Mouse (Mus musculus) midbrain, embryonic 16.5 days (tissue): ENCODE measurements around the gene En1. TPM values are rescaled to one million over a fixed set of nuclear protein-coding genes. Genes with fewer than 3 reads are reported as not detected.

Experiments used
- ATAC-seq: fragments of 200-750 bp; cut with Nextera tagmentation; 2 replicates; pipeline ENCODE4 v1.8.0; 2017; ENCODE audit warnings: moderate TSS enrichment
- H3K27ac ChIP-seq: fragments of 300-500 bp; sonication (generic); 2 replicates; pipeline ENCODE4 v1.5.1; 2014; ENCODE audit warnings: mild to moderate bottlenecking, low read length, mixed read lengths
- H3K27me3 ChIP-seq: fragments of 300-500 bp; sonication (generic); 2 replicates; pipeline ENCODE4 v1.6.1; 2014; ENCODE audit warnings: low read depth, low read length, mixed read lengths; ENCODE audit not compliant: control insufficient read depth, insufficient read depth
- H3K36me3 ChIP-seq: fragments of 300-500 bp; sonication (generic); 2 replicates; pipeline ENCODE4 v1.6.1; 2014; ENCODE audit warnings: mild to moderate bottlenecking, low read length, moderate library complexity, mixed read lengths; ENCODE audit not compliant: control insufficient read depth, insufficient read depth
- H3K4me1 ChIP-seq: fragments of 300-500 bp; sonication (generic); 2 replicates; pipeline ENCODE4 v1.6.1; 2014; ENCODE audit warnings: mild to moderate bottlenecking, low read length, mixed read lengths; ENCODE audit not compliant: control insufficient read depth, insufficient read depth
- H3K4me2 ChIP-seq: fragments of 300-500 bp; sonication (generic); 2 replicates; pipeline ENCODE4 v1.6.1; 2014; ENCODE audit warnings: mild to moderate bottlenecking, low read length, mixed read lengths
- H3K4me3 ChIP-seq: fragments of 300-500 bp; sonication (generic); 2 replicates; pipeline ENCODE4 v1.5.1; 2014; ENCODE audit warnings: low read depth, mild to moderate bottlenecking, low read length, moderate library complexity, mixed read lengths
- H3K9ac ChIP-seq: fragments of 300-500 bp; sonication (generic); 2 replicates; pipeline ENCODE4 v1.6.1; 2014; ENCODE audit warnings: low read depth, low read length, mixed read lengths
- H3K9me3 ChIP-seq: fragments of 300-500 bp; sonication (generic); replicated peaks from 2 replicates; pipeline ENCODE4 v1.6.1; 2014; ENCODE audit warnings: mild to moderate bottlenecking, low read length, mixed read lengths; ENCODE audit not compliant: control insufficient read depth, poor library complexity, severe bottlenecking
- WGBS: fragments of 180-500 bp; shearing (Covaris S2); extraction: QIAGEN DNeasy Blood & Tissue Kit; methylation state at CpG from one replicate; pipeline ENCODE4 v1.1.7; 2014; 5-methylcytosine and 5-hydroxymethylcytosine counted together
- polyA plus RNA-seq: library from polyadenylated mRNA; unstranded; fragments of >200 nt; fragmentation: Nextera tagmentation; extraction: Ambion mirVana; gene quantifications from 2 replicates; pipeline ENCODE4 v1.2.1, GENCODE M21; 2015

En1 gene
- polyA plus RNA-seq, 1 experiment from 2014 or later, result 7.6 TPM

DNA sequence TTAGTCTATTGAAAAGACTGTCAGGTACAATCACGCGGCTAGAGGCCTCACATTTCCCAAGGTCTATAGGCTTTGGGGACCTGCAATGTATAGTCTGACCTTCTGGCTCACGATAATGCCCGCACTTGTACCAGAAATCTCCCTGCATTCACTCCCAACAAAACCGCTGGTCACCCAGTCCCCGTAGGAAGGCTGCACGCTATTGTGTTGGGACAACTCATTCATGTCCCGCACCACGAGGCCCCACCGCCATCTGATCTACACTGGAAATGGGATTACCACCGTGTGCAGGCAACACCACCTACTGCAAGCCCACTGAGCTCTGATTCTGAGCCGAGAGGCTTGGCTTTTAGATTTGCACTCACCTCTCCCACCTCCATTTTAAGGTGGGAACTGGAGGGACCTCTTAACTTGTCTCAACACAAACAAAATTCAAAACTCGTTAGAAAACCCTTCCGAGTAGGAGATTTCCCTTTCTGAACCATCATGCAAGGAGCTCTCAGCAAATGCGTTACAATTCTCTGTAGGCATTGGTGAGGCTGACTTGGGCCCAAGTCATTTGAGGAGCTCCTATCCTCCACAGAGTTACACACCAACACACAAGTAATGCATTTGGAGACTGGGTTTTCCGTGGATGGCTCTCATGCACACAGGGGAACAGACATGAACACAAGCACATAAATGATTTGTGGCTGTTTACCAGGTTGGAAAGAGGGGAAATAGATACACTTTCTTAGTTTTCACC lies 3.9 kb upstream of the En1 start:
- Histone ChIP-seq H3K9me3 (no peaks in the 10 kb centered on the region), H3K27me3 (peaks cover 51% of the 10 kb centered on the region), H3K4me2 (peak overlapping the region; percentile 71), H3K27ac (peak overlapping the region; percentile 43; the same call in 1 of the 2 replicates), H3K36me3 (no peaks in the 10 kb centered on the region), H3K4me3 (no peak overlapping the region), H3K9ac (no peak overlapping the region), H3K4me1 (peaks cover 13% of the 10 kb centered on the region)
- ATAC-seq, result no peak
- WGBS, result 4% methylated on average over 16 of the region's 16 CpGs

GRCm38 (mm10) chr1:120599321-120600148 lies 2.7 kb upstream of the En1 start:
- Histone ChIP-seq H3K9me3 (no peaks in the 10 kb centered on the region), H3K4me1 (peaks cover 14% of the 10 kb centered on the region), H3K9ac (peak overlapping the region; percentile 27; the same call in 1 of the 2 replicates), H3K36me3 (no peaks in the 10 kb centered on the region), H3K4me2 (peak overlapping the region; percentile 71), H3K27ac (peak overlapping the region; percentile 52), H3K4me3 (peak overlapping the region; percentile 19), H3K27me3 (peaks cover 39% of the 10 kb centered on the region)
- WGBS, result 1% methylated on average over 25 of the region's 25 CpGs
- ATAC-seq, result no peak

DNA sequence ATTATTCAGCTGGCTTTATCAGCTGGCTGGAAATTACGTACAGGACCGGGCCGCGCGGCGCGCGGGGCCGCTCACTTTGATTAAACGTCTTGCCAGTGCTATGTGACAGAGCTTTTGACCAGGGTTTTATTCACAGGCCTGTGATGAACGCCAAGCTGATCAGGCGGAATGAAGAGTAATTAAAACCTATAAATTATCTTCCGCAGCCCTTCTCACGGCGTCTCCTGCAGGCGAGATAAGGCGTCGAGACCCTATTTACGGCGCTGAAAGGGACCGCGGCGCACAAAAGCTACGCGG lies 2.1 kb upstream of the En1 start:
- no peak for ATAC-seq
- H3K36me3 ChIP-seq, result no peaks in the 10 kb centered on the region
- peak overlapping the region; percentile 1; the same call in 1 of the 2 replicates for H3K27ac ChIP-seq
- H3K9ac ChIP-seq, result peak overlapping the region; percentile 27; the same call in 1 of the 2 replicates
- peak overlapping the region; percentile 19 for H3K4me3 ChIP-seq
- no peaks in the 10 kb centered on the region for H3K9me3 ChIP-seq
- peaks cover 14% of the 10 kb centered on the region for H3K4me1 ChIP-seq
- under 1% methylated on average over 25 of the region's 25 CpGs for WGBS
- peaks cover 34% of the 10 kb centered on the region for H3K27me3 ChIP-seq
- H3K4me2 ChIP-seq, result peak overlapping the region; percentile 71

- peak overlapping the region; percentile 54 for H3K4me3 ChIP-seq
- H3K27ac ChIP-seq, result peak overlapping the region; percentile 71
- H3K27me3 ChIP-seq, result peaks cover 34% of the 10 kb centered on the region
- H3K4me1 ChIP-seq, result peaks cover 14% of the 10 kb centered on the region
- WGBS, result 3% methylated on average over 19 of the region's 19 CpGs
- peak overlapping the region; percentile 71 for H3K4me2 ChIP-seq
- H3K9me3 ChIP-seq, result no peaks in the 10 kb centered on the region
- no peak for ATAC-seq
- no peaks in the 10 kb centered on the region for H3K36me3 ChIP-seq
- 0 out of 2 replicates have a peak overlapping the region, but pooled peaks have one; percentile 40 for H3K9ac ChIP-seq
Observed at GRCm38 (mm10) chr1:120600516-120601252, 1.5 kb upstream of the En1 start.

GRCm38 (mm10) chr1:120601253-120601836 lies 873 bp upstream of the En1 start:
- peak overlapping the region; percentile 54 for H3K4me3 ChIP-seq
- under 1% methylated on average over 16 of the region's 16 CpGs for WGBS
- H3K4me1 ChIP-seq, result peaks cover 13% of the 10 kb centered on the region
- peaks cover 33% of the 10 kb centered on the region for H3K27me3 ChIP-seq
- peak overlapping the region; percentile 71 for H3K27ac ChIP-seq
- H3K36me3 ChIP-seq, result no peaks in the 10 kb centered on the region
- H3K9ac ChIP-seq, result peak overlapping the region; percentile 31; the same call in 1 of the 2 replicates
- no peaks in the 10 kb centered on the region for H3K9me3 ChIP-seq
- H3K4me2 ChIP-seq, result peak overlapping the region; percentile 71
- ATAC-seq, result no peak

DNA sequence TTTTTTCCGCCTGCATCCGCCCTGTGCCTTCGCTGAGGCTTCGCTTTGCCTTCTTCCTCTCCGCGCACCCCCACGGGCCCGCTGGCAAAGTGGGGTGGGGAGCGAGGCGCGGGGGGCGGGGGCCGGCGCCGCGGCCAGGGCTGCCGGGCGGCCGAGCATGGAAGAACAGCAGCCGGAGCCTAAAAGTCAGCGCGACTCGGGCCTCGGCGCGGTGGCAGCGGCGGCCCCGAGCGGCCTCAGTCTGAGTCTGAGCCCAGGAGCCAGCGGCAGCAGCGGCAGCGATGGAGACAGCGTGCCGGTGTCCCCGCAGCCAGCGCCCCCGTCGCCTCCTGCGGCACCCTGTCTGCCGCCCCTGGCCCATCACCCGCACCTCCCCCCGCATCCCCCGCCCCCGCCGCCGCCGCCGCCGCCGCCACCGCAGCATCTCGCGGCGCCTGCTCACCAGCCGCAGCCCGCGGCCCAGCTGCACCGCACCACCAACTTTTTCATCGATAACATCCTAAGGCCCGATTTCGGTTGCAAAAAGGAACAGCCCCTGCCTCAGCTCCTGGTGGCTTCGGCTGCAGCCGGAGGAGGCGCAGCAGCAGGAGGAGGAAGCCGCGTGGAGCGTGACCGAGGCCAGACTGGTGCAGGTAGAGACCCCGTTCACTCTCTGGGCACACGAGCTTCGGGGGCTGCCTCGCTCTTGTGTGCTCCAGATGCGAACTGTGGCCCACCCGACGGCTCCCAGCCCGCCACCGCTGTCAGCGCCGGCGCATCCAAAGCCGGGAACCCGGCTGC lies 848 bp downstream of the En1 start:
- whole genome bisulfite sequencing, result under 1% methylated on average over 42 of the region's 83 CpGs
- Histone ChIP-seq H3K4me3 (peak overlapping the region; percentile 54), H3K27me3 (peaks cover 27% of the 10 kb centered on the region), H3K4me1 (peaks cover 14% of the 10 kb centered on the region), H3K4me2 (peak overlapping the region; percentile 71), H3K36me3 (no peaks in the 10 kb centered on the region), H3K9ac (peak overlapping the region; percentile 77), H3K27ac (peak overlapping the region; percentile 87), H3K9me3 (no peaks in the 10 kb centered on the region)
- ATAC-seq, result no peak; the same call in 1 of the 2 replicates

GRCm38 (mm10) chr1:120603656-120604051 lies 1.4 kb downstream of the En1 start:
- Histone ChIP-seq H3K27ac (peak overlapping the region; percentile 87), H3K36me3 (no peaks in the 10 kb centered on the region), H3K9me3 (no peaks in the 10 kb centered on the region), H3K4me2 (peak overlapping the region; percentile 71), H3K4me3 (peak overlapping the region; percentile 54), H3K4me1 (peaks cover 14% of the 10 kb centered on the region), H3K27me3 (peaks cover 31% of the 10 kb centered on the region), H3K9ac (peak overlapping the region; percentile 77)
- no peak for ATAC-seq
- under 1% methylated on average over 35 of the region's 35 CpGs for WGBS
